Mouse (Mus musculus) midbrain, embryonic 15.5 days (tissue): ENCODE results near the gene Robo3. TPM values are rescaled to one million over a fixed set of nuclear protein-coding genes. Genes with fewer than 3 reads are reported as not detected.

Experiments
- ATAC-seq: fragments of 200-750 bp; cut with Nextera tagmentation; replicated peaks from 2 replicates; pipeline ENCODE4 v1.8.0; 2017; ENCODE audit warnings: moderate TSS enrichment
- H3K27ac ChIP-seq: fragments of 300-500 bp; sonication (generic); 2 replicates; pipeline ENCODE4 v1.5.1; 2015; ENCODE audit warnings: mild to moderate bottlenecking, inconsistent platforms
- H3K27me3 ChIP-seq: fragments of 300-500 bp; sonication (generic); replicated peaks from 2 replicates; pipeline ENCODE4 v1.6.1; 2015; ENCODE audit warnings: inconsistent platforms
- H3K36me3 ChIP-seq: fragments of 300-500 bp; sonication (generic); replicated peaks from 2 replicates; pipeline ENCODE4 v1.6.1; 2015; ENCODE audit warnings: inconsistent platforms
- H3K4me1 ChIP-seq: fragments of 300-500 bp; sonication (generic); 2 replicates; pipeline ENCODE4 v1.6.1; 2015; ENCODE audit warnings: inconsistent platforms
- H3K4me2 ChIP-seq: fragments of 300-500 bp; sonication (generic); 2 replicates; pipeline ENCODE4 v1.6.1; 2015; ENCODE audit warnings: inconsistent platforms, mild to moderate bottlenecking, moderate library complexity
- H3K4me3 ChIP-seq: fragments of 300-500 bp; sonication (generic); 2 replicates; pipeline ENCODE4 v1.5.1; 2015; ENCODE audit warnings: mild to moderate bottlenecking, inconsistent platforms
- H3K9ac ChIP-seq: fragments of 300-500 bp; sonication (generic); 2 replicates; pipeline ENCODE4 v1.6.1; 2015; ENCODE audit warnings: mild to moderate bottlenecking, inconsistent platforms
- H3K9me3 ChIP-seq: fragments of 300-500 bp; sonication (generic); 2 replicates; pipeline ENCODE4 v1.6.1; 2016; ENCODE audit warnings: inconsistent platforms
- WGBS: fragments of 180-500 bp; shearing (Covaris S2); methylation state at CpG from one replicate; pipeline ENCODE4 v1.1.7; 2015; ENCODE audit warnings: mixed read lengths; 5-methylcytosine and 5-hydroxymethylcytosine counted together
- polyA plus RNA-seq: library from polyadenylated mRNA; unstranded; fragments of >200 nt; fragmentation: Nextera tagmentation; extraction: Ambion mirVana; gene quantifications from 2 replicates; pipeline ENCODE4 v1.2.1, GENCODE M21; 2015

Gene Robo3
- polyA plus RNA-seq, 1 experiment from 2014 or later, result 4.8 TPM

DNA sequence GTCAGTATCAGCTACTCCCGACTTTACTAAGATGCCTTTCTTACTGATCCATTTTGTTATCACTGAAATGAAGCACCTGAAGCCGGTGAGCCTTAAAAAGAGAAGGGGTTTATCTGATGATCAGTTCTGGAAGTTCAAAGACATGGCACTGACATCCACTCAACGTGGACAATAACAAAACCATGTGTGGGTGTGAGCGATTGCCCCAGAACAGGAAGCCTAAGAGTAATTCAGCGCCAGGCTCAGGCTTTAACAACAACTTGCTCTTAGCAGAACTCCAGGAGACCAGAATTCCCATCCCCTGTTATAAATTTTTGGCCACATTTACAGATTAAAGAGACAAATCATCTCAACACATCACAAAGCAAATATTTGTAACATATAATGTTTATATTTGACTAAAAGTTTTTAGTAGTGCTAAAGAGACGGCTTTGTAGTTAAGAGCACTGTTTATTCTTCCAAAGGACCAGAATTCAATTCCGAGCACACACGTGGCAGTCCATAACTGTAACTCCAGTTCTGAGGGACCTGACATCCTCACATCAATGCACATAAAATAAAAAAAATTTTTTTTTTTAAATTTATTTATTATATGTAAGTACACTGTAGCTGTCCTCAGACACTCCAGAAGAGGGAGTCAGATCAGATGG, 39.4 kb downstream of the Robo3 start:
- Histone ChIP-seq H3K4me1 (no peaks in the 10 kb centered on the region), H3K4me3 (no peak overlapping the region), H3K27me3 (no peaks in the 10 kb centered on the region), H3K9me3 (no peaks in the 10 kb centered on the region), H3K27ac (no peak overlapping the region), H3K36me3 (no peaks in the 10 kb centered on the region), H3K4me2 (no peak overlapping the region), H3K9ac (no peak overlapping the region)
- ATAC-seq, result no peak
- 83% methylated on average over 8 of the region's 8 CpGs for WGBS

DNA sequence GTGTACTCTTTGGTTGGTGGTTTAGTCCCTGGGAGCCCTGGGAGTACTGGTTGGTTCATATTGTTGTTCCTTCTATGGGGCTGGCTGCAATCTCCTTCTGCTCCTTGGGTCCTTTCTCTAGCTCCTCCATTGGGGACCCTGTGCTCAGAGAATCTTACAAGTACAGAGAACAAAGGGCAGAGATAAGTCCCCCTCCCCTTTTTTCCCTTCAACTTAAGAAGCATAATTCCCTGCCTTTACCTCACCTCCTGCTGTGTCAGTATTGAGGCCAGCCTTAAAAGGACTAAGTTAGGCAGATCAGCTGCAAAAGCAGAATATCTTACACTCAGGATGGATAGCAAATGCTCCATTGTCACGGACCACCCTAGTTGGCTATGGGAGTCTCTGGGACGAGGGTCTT, 41.0 kb downstream of the Robo3 start:
- Histone ChIP-seq H3K27me3 (no peaks in the 10 kb centered on the region), H3K9me3 (no peaks in the 10 kb centered on the region), H3K4me2 (no peak overlapping the region), H3K4me3 (no peak overlapping the region), H3K4me1 (no peaks in the 10 kb centered on the region), H3K36me3 (no peaks in the 10 kb centered on the region), H3K9ac (no peak overlapping the region), H3K27ac (no peak overlapping the region)
- no peak for ATAC-seq
- 41% methylated on average over 2 of the region's 2 CpGs for WGBS

DNA sequence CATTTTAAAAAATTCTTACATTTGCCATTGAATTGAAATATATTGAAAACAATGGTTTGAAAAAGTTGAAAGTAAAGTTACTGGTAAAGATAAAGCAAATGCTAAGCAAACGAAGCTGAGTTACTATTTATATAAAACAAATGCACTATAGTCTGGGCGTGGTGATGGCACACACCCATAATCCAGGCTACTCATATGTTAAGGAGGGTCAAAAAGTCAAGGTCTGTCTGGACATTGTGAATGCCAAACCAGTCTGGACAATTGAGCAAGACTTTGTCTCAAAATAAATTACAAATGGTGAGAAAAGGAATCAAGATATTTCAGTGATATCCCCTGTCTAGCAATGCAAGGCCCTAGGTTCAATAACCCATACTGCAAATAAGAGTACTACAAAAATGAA, 42.2 kb downstream of the Robo3 start:
- Histone ChIP-seq H3K4me1 (no peaks in the 10 kb centered on the region), H3K36me3 (no peaks in the 10 kb centered on the region), H3K9ac (no peak overlapping the region), H3K4me2 (no peak overlapping the region), H3K9me3 (no peaks in the 10 kb centered on the region), H3K27ac (no peak overlapping the region), H3K4me3 (no peak overlapping the region), H3K27me3 (no peaks in the 10 kb centered on the region)
- WGBS, result 69% methylated on average over 2 of the region's 2 CpGs
- ATAC-seq, result no peak

DNA sequence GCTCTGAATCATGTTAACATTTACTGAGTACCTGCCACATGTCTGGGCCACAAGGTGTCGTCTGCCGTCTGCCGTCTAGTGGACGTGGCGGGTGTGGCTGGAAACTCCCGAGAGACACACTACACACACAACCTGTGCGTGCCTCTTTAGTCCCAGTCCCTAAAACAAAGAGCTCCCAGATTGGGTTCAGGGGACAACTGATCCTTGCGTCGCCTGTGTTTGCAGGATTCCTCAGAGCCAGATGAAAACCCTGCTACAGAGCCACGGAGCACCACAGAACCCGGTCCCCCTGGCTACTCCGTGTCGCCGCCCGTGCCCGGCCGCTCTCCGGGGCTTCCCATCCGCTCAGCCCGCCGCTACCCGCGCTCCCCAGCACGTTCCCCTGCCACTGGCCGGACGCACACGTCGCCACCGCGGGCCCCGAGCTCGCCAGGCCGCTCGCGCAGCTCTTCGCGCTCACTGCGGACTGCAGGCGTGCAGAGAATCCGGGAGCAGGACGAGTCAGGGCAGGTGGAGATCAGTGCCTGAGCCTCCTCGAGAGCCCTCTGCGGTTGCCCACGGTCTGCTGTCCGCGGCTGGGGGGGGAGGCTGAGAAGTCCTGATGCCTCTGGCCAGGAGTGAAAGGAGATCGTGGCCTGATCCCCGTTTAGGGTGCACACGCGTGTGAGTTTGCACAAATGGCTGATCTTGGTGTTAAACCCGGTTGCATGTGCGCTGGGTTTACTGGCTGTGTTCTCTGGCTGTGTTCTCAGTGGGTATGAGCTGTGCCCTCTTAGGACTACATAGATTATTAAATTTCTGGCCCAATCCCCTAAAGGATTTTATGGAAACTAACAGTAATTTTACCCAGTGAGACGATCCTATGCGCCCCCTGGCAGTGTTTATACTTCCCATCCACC, 48.5 kb downstream of the Robo3 start:
- 7% methylated on average over 54 of the region's 54 CpGs for WGBS
- ATAC-seq, result peak; percentile 92
- H3K27me3 ChIP-seq, result no peaks in the 10 kb centered on the region
- H3K9me3 ChIP-seq, result no peaks in the 10 kb centered on the region
- no peaks in the 10 kb centered on the region for H3K36me3 ChIP-seq
- H3K4me3 ChIP-seq, result peak overlapping the region; percentile 51
- peak overlapping the region; percentile 89 for H3K4me2 ChIP-seq
- peak overlapping the region; percentile 87 for H3K9ac ChIP-seq
- peaks cover 4% of the 10 kb centered on the region; the same call in 1 of the 2 replicates for H3K4me1 ChIP-seq
- H3K27ac ChIP-seq, result peak overlapping the region; percentile 75

DNA sequence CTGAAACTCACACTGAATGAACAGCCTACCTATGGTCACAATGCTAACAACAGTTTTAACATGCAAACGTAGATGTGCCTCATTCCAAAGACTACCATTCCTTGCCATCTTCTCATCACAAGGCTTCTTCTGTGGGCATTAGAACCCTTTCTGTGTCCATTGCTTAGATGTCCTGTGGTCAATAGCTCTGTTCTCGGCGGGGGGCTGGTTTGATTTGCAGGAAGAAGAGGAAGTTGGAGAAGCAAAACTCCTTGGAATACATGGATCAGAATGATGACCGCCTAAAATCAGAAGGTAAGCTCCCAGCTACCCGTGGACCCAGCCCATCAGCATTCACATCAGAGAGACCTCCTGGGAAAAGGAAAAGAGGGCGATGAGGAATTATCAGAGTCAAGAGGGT, 49.9 kb downstream of the Robo3 start:
- Histone ChIP-seq H3K9ac (no peak overlapping the region), H3K36me3 (no peaks in the 10 kb centered on the region), H3K27me3 (no peaks in the 10 kb centered on the region), H3K4me3 (no peak overlapping the region), H3K9me3 (no peaks in the 10 kb centered on the region), H3K4me2 (no peak overlapping the region), H3K27ac (no peak overlapping the region), H3K4me1 (peaks cover 4% of the 10 kb centered on the region; the same call in 1 of the 2 replicates)
- WGBS, result 92% methylated on average over 6 of the region's 6 CpGs
- no peak for ATAC-seq

DNA sequence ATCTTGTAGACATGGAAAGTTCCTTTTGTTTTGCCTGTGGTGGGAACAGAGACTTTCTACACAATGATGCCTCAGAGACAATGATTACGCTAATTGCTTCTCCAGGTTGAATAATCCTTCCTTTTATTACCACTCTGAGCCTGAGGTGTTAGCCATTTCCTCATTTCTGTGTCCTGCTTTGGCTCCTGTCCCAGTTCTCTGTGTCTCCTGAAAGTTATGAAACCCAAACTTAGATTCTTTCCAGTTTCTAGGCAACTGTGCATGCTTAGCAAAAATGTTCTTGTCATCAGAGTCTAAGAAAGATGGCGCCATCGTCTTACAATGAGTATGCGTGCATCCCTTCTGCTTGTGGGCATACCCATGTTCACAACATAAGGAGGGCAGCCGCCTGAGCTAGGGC, 57.3 kb downstream of the Robo3 start:
- Histone ChIP-seq H3K36me3 (no peaks in the 10 kb centered on the region), H3K4me1 (no peaks in the 10 kb centered on the region), H3K27me3 (no peaks in the 10 kb centered on the region), H3K9ac (no peak overlapping the region), H3K9me3 (no peaks in the 10 kb centered on the region), H3K27ac (no peak overlapping the region), H3K4me2 (no peak overlapping the region), H3K4me3 (no peak overlapping the region)
- no peak for ATAC-seq
- 85% methylated on average over 5 of the region's 5 CpGs for WGBS

DNA sequence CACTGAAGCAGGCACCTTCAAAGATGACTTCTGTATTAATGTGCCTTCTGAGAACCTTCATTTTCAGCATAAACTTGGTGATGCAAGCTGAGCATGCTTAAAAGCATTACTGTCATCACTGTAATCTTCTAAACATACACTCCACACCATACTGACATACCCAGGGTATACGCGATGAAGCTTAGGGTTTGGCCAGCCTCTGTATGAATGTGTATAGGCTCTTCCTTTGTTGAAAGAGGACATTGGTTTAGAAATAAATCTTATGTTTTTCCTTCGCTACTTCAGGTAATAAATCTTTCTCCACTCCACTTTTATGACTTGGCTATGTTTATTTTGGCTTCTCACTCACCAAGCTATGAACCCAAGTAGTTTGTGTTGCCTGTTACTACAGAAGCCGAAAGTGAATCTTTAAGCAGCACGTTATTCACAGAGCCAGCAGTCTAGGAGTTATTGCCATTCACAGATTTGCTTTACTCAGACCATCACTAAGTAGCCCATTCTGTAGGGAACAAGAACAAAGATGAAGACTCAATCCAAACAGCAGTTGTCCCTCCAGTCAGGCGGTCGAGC, 61.7 kb downstream of the Robo3 start:
- Histone ChIP-seq H3K9ac (no peak overlapping the region), H3K27me3 (no peaks in the 10 kb centered on the region), H3K9me3 (no peaks in the 10 kb centered on the region), H3K4me3 (no peak overlapping the region), H3K36me3 (no peaks in the 10 kb centered on the region), H3K4me1 (no peaks in the 10 kb centered on the region), H3K27ac (no peak overlapping the region), H3K4me2 (no peak overlapping the region)
- WGBS, result 84% methylated on average over 7 of the region's 7 CpGs
- no peak for ATAC-seq

DNA sequence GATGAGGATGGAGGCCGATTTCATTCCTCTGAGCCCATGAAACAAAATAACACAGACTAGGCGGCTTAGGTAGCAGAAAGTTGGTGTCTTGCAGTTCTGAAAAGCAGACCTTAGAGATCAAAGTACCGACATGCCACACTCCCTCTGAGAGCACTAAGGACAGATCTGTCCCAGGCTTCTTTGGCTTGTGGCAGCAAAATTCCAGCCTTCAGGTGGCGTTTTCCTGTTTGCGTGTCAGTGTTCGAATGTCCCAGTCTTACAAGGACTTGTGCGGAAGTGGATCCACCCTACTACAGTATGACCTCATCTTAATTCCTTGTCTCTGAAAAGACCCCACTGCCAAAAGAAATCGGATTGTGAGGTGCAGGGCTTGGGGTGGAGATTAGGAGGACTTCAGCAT, 64.2 kb downstream of the Robo3 start:
- WGBS, result 81% methylated on average over 8 of the region's 8 CpGs
- ATAC-seq, result no peak
- Histone ChIP-seq H3K9ac (no peak overlapping the region), H3K27ac (0 out of 2 replicates have a peak overlapping the region, but pooled peaks have one; percentile 0), H3K27me3 (no peaks in the 10 kb centered on the region), H3K4me2 (no peak overlapping the region), H3K36me3 (no peaks in the 10 kb centered on the region), H3K4me1 (no peaks in the 10 kb centered on the region), H3K4me3 (no peak overlapping the region), H3K9me3 (no peaks in the 10 kb centered on the region)

DNA sequence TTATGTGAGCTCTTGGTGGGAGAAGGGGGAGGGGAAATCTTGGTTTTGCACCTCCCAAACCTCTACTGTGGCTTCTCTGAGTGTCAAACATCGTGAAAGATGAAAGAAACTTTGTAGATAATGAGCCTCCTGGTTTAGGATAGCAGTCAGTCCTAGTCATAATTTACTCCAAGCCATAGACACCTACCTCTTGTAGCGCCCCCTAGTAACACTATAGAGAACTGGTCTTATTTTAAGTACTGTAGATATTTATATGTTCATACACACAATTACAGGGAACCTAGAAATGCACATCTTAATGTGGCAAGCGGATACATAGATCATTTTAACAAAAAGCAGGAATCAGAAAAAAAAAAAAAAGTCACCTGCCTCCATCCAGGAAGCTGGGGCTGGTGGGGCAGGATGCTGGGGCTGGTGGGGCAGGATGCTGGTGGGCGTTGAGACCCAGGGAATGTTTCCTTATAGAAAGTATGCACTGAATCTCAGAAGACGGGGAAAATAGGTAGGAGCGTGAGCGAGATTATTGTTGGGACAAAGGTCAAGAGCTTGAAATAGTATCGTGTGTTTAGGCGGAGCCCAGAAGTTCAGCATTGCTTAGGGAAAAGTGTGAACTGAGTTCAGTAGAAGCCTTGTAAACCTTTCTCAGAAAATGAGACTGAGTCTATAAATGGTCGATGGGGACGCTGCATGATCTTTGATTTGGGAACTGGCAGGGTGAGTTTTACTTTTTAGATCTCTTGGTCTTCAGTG, 64.8 kb downstream of the Robo3 start:
- no peak overlapping the region for H3K4me2 ChIP-seq
- 0 out of 2 replicates have a peak overlapping the region, but pooled peaks have one; percentile 12 for H3K4me3 ChIP-seq
- H3K9ac ChIP-seq, result no peak overlapping the region
- no peaks in the 10 kb centered on the region for H3K36me3 ChIP-seq
- no peaks in the 10 kb centered on the region for H3K27me3 ChIP-seq
- WGBS, result 86% methylated on average over 11 of the region's 11 CpGs
- no peaks in the 10 kb centered on the region for H3K4me1 ChIP-seq
- no peak for ATAC-seq
- no peaks in the 10 kb centered on the region for H3K9me3 ChIP-seq
- H3K27ac ChIP-seq, result peak overlapping the region; percentile 64

DNA sequence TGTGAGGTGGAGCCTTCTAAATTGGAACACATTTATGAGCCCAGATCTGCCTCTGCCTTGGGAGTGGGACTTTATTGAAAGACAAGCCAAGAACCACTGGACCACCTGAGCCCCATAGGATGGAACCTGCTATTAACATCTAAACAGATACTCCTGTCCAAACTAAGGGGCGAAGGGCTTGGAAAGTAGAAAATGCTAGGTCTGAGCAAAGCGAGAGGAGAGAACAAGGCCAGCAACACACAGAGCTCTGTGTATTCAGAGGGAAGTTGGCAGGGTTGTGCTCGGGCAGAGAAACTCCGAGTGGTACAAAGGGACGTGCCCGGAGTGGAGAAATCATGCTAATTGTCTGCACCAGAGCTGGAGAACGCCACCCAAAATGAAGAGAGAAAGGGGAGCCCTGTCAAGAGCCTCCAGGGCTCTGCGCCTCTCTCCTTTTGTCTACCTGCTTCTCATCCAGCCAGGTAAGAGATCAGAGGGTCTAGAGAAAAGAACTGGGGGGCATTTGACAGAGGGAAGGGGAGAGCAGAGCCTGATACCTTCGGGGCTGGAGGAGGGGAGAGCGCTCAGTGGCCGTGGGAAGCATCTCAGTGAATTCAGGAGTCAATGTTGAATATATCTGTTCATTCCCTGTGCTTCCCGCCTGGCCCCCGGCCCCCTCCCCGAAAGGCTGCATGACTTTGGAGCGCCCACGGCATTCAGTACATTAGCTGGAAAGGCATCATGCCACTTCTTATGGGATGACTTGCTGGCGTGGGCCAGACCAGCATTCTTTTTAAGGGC, 65.6 kb downstream of the Robo3 start, which contains the start of gene Hepacam:
Hepacam (plus strand) TSS at position 51 of the 780 bp plus-strand sequence.
- Histone ChIP-seq H3K9ac (no peak within 1 kb of the TSS), H3K4me2 (no peak within 1 kb of the TSS)
- peak; percentile 81 for ATAC-seq

DNA sequence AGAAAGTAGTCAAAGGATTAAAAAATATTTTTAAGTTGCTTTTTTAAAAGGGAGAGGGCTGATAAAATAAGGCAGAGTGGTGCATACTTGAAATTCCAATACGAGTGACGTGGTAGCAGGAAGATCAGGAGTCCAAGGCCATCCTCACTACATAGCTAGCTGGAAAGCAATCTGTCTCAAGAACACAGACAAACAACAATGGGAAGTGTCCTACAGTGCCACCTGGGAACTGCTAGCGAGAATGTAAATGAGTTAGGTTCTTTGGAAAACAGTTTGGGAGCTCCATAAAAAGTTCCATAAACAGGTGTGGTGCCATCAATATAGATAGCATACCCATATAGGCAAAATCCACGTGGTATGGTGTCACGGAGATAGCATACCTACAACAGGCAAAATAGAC, 67.3 kb downstream of the Robo3 start:
- H3K36me3 ChIP-seq, result no peaks in the 10 kb centered on the region
- ATAC-seq, result no peak
- H3K27ac ChIP-seq, result no peak overlapping the region
- 71% methylated on average over 5 of the region's 5 CpGs for WGBS
- H3K4me3 ChIP-seq, result no peak overlapping the region
- H3K9me3 ChIP-seq, result no peaks in the 10 kb centered on the region
- no peaks in the 10 kb centered on the region for H3K27me3 ChIP-seq
- H3K4me1 ChIP-seq, result 0 out of 2 replicates have a peak, but pooled peaks cover 1% of the 10 kb centered on the region
- H3K4me2 ChIP-seq, result no peak overlapping the region
- H3K9ac ChIP-seq, result no peak overlapping the region

More for the DNA sequence above, 65.6 kb downstream of the Robo3 start, which contains the start of gene Hepacam:
- WGBS, result 85% methylated on average over 17 of the region's 17 CpGs
- no peaks in the 10 kb centered on the region for H3K9me3 ChIP-seq
- H3K27me3 ChIP-seq, result no peaks in the 10 kb centered on the region
- H3K27ac ChIP-seq, result peak within 1 kb of the TSS; percentile 64
- H3K4me3 ChIP-seq, result 0 out of 2 replicates have a peak within 1 kb of the TSS, but pooled peaks have one; percentile 12
- no peaks in the 10 kb centered on the region for H3K4me1 ChIP-seq
- no peaks in the 10 kb centered on the region for H3K36me3 ChIP-seq
